Mouse (Mus musculus) ES-E14 (cell line): ENCODE measurements around the gene Trim63. TPM values are rescaled to one million over a fixed set of nuclear protein-coding genes. Genes with fewer than 3 reads are reported as not detected.
A peak's percentile ranks its signal among the peaks of the same experiment; 100 is the strongest.

Experiments used
- DNase-seq: peaks from one replicate; pipeline ENCODE4 v3.0.0-alpha.2; 2013; ENCODE audit warnings: low read depth, low spot score
- H3K27ac ChIP-seq: 2 replicates; pipeline ENCODE4 v1.5.1; 2012; ENCODE audit warnings: low read depth, mild to moderate bottlenecking, low read length, moderate library complexity, mixed read lengths; ENCODE audit not compliant: poor library complexity, insufficient read depth, severe bottlenecking
- H3K36me3 ChIP-seq: 2 replicates; pipeline ENCODE4 v1.6.1; 2012; ENCODE audit warnings: mild to moderate bottlenecking, low read length, moderate library complexity, mixed read lengths; ENCODE audit not compliant: control insufficient read depth, poor library complexity, insufficient read depth, severe bottlenecking
- H3K4me1 ChIP-seq, 2 experiments: fragments of 150-350 bp in 1 of 2; sonication (generic) in 1 of 2; 2 replicates each; pipeline ENCODE4 v1.6.1; 2012; ENCODE audit warnings: low read length in 2 of 2, mild to moderate bottlenecking in 1 of 2, mixed read lengths in 1 of 2; ENCODE audit not compliant: control insufficient read depth in 2 of 2, insufficient read depth in 2 of 2, poor library complexity in 1 of 2
- H3K4me3 ChIP-seq, 2 experiments: fragments of 150-350 bp in 1 of 2; sonication (generic) in 1 of 2; 2 replicates each; pipeline ENCODE4 v1.5.1; 2012; ENCODE audit warnings: low read length in 2 of 2, low read depth in 1 of 2, mild to moderate bottlenecking in 1 of 2, mixed read lengths in 1 of 2; ENCODE audit not compliant: insufficient read depth in 1 of 2, poor library complexity in 1 of 2, severe bottlenecking in 1 of 2
- H3K9ac ChIP-seq: 2 replicates; pipeline ENCODE4 v1.6.1; 2012; ENCODE audit warnings: low read depth, mild to moderate bottlenecking, low read length, mixed read lengths; ENCODE audit not compliant: poor library complexity, insufficient read depth, severe bottlenecking
- H3K9me3 ChIP-seq: fragments of 150-350 bp; sonication (generic); 2 replicates; pipeline ENCODE4 v1.6.1; 2012; ENCODE audit warnings: low read depth, mild to moderate bottlenecking, low read length; ENCODE audit not compliant: control insufficient read depth, insufficient read depth
- CHD2 ChIP-seq: IDR thresholded peaks from 2 replicates; pipeline ENCODE4 v1.6.1; 2014; ENCODE audit warnings: mild to moderate bottlenecking, low read depth, low read length, inconsistent platforms
- HCFC1 ChIP-seq: IDR thresholded peaks from 2 replicates; pipeline ENCODE4 v1.6.1; 2012; ENCODE audit warnings: low read length, inconsistent platforms, borderline replicate concordance; ENCODE audit not compliant: insufficient read depth
- MAFK ChIP-seq: IDR thresholded peaks from 2 replicates; pipeline ENCODE4 v1.6.1; 2014; ENCODE audit warnings: mild to moderate bottlenecking, low read depth, low read length, inconsistent platforms; ENCODE audit not compliant: insufficient read depth
- ZC3H11A ChIP-seq: IDR thresholded peaks from 2 replicates; pipeline ENCODE4 v1.6.1; 2012; ENCODE audit warnings: low read depth, mild to moderate bottlenecking, inconsistent platforms, low read length, borderline replicate concordance
- ZNF384 ChIP-seq: IDR thresholded peaks from 2 replicates; pipeline ENCODE4 v1.6.1; 2012; ENCODE audit warnings: low read depth, low read length, inconsistent platforms
- in situ Hi-C, 2 experiments: fragments of 600-800 bp; cut with MboI; formaldehyde crosslinking; loops; one replicate each; pipeline ENCODE4 v1.15.1; 2025; ENCODE audit warnings: low sequenced_read_pairs in 2 of 2, inconsistent platforms in 1 of 2; ENCODE audit not compliant: unreplicated experiment in 2 of 2
- total RNA-seq: library from RNA; depleted of rRNA; stranded (reverse); fragments of 300-350 nt; gene quantifications from 2 replicates; pipeline ENCODE4 v1.2.3, GENCODE M21; 2012

Trim63 gene
- total RNA-seq, 1 experiment, result 3.5 TPM

- in situ Hi-C loops, result no loop called here
- H3K36me3 ChIP-seq, result no peaks in the 10 kb centered on the region
- no peaks in the 10 kb centered on the region for H3K9me3 ChIP-seq
- peak overlapping the region in 1 of 2 experiments; percentile 40; a peak in 2 of 4 replicates for H3K4me3 ChIP-seq
- DNase-seq, result no peak
- TF ChIP-seq MAFK, result no peak
- TF ChIP-seq HCFC1, result no peak
- TF ChIP-seq CHD2, result no peak
- TF ChIP-seq ZC3H11A, result no peak
- no peak for TF ChIP-seq ZNF384
- peaks cover 3 to 23% of the 10 kb centered on the region in 2 experiments for H3K4me1 ChIP-seq
- no peak overlapping the region for H3K27ac ChIP-seq
- peak overlapping the region; percentile 9; the same call in 1 of the 2 replicates for H3K9ac ChIP-seq
These were observed 1.5 kb downstream of the Trim63 start for GRCm38 (mm10) chr4:134316390-134316789.

GRCm38 (mm10) chr4:134319074-134319473 is 4.2 kb downstream of the Trim63 start:
- H3K9ac ChIP-seq, result no peak overlapping the region
- in situ Hi-C loops, result no loop called here

GRCm38 (mm10) chr4:134319674-134320073 is 4.8 kb downstream of the Trim63 start:
- Histone ChIP-seq H3K9me3 (no peaks in the 10 kb centered on the region), H3K27ac (no peak overlapping the region), H3K9ac (no peak overlapping the region), H3K4me1 (peaks cover 3 to 17% of the 10 kb centered on the region in 2 experiments), H3K4me3 (no peak overlapping the region), H3K36me3 (0 out of 2 replicates have a peak, but pooled peaks cover 2% of the 10 kb centered on the region)
- DNase-seq, result no peak
- in situ Hi-C loops, result no loop called here
- no peak for TF ChIP-seq MAFK
- no peak for TF ChIP-seq ZC3H11A
- no peak for TF ChIP-seq CHD2
- no peak for TF ChIP-seq ZNF384
- TF ChIP-seq HCFC1, result no peak

More at GRCm38 (mm10) chr4:134319074-134319473, 4.2 kb downstream of the Trim63 start:
- no peak overlapping the region for H3K4me3 ChIP-seq
- peaks cover 3 to 21% of the 10 kb centered on the region in 2 experiments for H3K4me1 ChIP-seq
- H3K27ac ChIP-seq, result no peak overlapping the region
- no peak for DNase-seq
- H3K9me3 ChIP-seq, result no peaks in the 10 kb centered on the region
- 0 out of 2 replicates have a peak, but pooled peaks cover 2% of the 10 kb centered on the region for H3K36me3 ChIP-seq
- TF ChIP-seq CHD2 (no peak), MAFK (no peak), ZC3H11A (no peak), ZNF384 (no peak), HCFC1 (no peak)

GRCm38 (mm10) chr4:134321524-134321923 is 6.6 kb downstream of the Trim63 start:
- in situ Hi-C loops, result no loop called here
- Histone ChIP-seq H3K27ac (no peak overlapping the region), H3K9ac (no peak overlapping the region)

More at GRCm38 (mm10) chr4:134321524-134321923, 6.6 kb downstream of the Trim63 start:
- Histone ChIP-seq H3K4me1 (peaks cover under 1 to 11% of the 10 kb centered on the region in 2 experiments; a peak in 2 of 4 replicates), H3K36me3 (0 out of 2 replicates have a peak, but pooled peaks cover 2% of the 10 kb centered on the region), H3K9me3 (no peaks in the 10 kb centered on the region), H3K4me3 (no peak overlapping the region)
- DNase-seq, result no peak
- TF ChIP-seq ZNF384 (no peak), ZC3H11A (no peak), CHD2 (no peak), HCFC1 (no peak), MAFK (no peak)
